Mouse (Mus musculus) skeletal muscle tissue, adult 2 months (tissue): Measurements from ENCODE around the gene Bcl9l.

Experiments
- DNase-seq: peaks from one replicate; pipeline ENCODE4 v3.0.0-alpha.2; 2012; ENCODE audit warnings: low read depth, low spot score

The Bcl9l gene

GRCm38 (mm10) chr9:44544986-44545385 is 62.4 kb downstream of the Bcl9l start:
- no peak for DNase-seq

- no peak for DNase-seq
These were observed 66.0 kb downstream of the Bcl9l start for GRCm38 (mm10) chr9:44548412-44549152.

GRCm38 (mm10) chr9:44551138-44551537 is 68.5 kb downstream of the Bcl9l start:
- no peak for DNase-seq

GRCm38 (mm10) chr9:44552161-44552560 is 69.5 kb downstream of the Bcl9l start:
- no peak for DNase-seq
